Mouse (Mus musculus) kidney, postnatal 4 days (tissue): ENCODE measurements around the gene Plk2.
A peak's percentile ranks its signal among the peaks of the same experiment; 100 is the strongest.

Experiments
- DNase-seq, 2 experiments: peaks; one replicate each; pipeline ENCODE4 v3.0.0; 2021; ENCODE audit warnings: mixed read lengths in 2 of 2

The Plk2 gene

DNA sequence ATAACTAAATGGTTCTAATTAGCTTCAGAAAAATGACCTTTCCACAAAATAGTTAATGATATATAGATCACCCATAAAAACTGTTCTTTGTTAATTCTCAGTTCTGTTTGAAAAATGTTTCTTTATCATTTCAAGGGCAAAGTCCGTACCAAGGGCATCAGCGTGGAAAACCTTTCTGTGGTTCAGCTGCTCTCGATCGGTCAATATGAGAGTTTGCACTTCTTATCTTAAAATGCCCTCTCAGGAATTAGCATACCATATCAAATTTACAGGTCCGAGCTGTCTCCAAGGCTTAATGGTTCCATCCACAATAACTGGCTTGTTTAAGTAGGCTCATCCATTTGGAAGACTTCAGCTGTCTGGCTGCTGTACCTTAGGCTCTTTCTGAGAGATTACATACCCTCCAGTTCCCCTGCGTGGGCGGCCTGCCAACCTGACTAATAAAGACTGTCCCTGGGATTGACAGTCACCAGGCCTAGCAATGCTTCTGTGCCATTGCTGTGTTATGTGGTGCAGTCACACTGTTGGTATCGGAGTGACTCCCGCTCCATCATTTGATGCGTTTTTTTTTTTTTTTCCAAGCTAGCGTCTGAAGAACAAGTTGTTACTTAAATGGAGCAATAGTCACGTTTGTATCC lies 17.8 kb downstream of the Plk2 start:
- peak in 1 of 2 experiments; percentile 8 for DNase-seq

DNA sequence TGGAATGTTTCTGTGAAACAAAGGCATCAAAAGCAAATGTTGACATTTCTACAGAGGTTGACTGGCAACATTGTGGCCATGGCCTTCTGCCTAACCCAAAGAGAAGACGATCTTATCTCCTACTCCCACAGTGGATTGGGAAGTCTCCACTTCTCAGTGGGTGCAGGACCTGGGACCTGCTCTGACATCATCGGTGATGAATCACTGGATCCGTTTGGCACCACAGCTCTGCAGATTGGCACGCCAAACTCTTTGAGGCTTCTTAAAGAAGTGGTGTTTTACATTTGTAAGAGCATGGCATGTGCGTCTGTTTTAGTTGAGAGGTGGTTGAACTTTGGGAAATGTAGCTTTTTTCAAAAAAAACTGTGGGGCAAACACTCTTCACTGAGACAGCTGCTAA lies 23.8 kb downstream of the Plk2 start:
- DNase-seq = no peak

DNA sequence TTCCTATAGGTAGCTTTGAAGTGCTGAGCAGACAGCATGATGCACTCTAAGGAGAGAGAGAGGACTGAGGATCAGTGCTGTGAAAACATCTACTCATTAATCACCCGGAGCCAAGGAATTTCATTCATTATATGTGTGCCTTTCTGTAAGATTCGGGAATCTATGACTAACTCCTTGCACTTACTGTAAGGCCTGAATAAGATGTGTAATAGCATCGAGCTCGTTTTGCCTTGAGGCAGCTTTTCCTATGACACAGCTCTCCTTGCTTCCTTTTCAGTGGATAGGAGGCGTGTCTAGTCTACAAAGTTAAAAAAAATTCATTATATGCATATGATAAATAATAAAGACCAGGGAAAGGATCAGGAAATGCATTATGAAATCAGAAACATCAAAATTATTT lies 24.8 kb downstream of the Plk2 start:
- no peak for DNase-seq

GRCm38 (mm10) chr13:110422434-110422833 lies 27.6 kb downstream of the Plk2 start:
- no peak for DNase-seq

- no peak for DNase-seq
These were observed 30.8 kb downstream of the Plk2 start for GRCm38 (mm10) chr13:110425512-110426222.

DNA sequence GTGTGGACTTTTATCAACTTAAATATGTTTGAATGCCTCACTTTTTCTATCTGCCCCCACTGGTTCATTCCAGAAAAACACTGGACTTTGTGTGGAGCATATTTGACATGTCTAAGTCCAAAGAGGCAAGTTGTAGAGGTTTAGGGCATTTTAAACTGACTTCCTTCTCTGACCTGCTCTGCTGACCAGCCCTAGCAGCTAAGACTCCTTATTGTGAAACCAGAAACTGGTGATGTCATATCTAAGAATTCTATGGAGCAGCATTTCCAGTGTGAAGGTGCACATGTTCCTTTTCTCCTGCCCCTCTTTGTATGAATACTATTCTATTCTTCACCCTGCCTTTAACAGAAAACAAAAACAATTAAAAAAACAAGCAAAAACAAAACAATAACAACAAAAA lies 36.5 kb downstream of the Plk2 start:
- DNase-seq = no peak

GRCm38 (mm10) chr13:110432062-110432566 lies 37.3 kb downstream of the Plk2 start:
- DNase-seq = no peak

DNA sequence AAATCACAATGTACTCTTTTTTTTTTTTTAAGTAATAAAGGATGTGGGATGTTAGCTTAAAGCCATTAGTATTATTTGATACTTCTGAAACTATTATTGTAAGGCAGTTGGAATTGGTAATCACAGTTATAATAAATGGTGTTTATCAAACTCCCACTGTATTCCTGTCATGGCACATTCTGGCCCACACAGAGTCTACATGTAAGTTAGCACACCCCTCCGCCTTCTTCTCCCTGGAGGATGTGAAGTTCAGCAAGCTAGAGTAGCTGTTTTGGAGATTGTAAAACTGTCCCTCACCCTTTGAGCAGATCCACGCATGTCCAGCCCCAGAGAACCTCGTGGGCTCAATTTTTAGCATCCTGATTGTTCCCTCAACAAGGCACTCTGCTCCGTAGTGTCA lies 37.8 kb downstream of the Plk2 start:
- DNase-seq = peak in 1 of 2 experiments; percentile 9

DNA sequence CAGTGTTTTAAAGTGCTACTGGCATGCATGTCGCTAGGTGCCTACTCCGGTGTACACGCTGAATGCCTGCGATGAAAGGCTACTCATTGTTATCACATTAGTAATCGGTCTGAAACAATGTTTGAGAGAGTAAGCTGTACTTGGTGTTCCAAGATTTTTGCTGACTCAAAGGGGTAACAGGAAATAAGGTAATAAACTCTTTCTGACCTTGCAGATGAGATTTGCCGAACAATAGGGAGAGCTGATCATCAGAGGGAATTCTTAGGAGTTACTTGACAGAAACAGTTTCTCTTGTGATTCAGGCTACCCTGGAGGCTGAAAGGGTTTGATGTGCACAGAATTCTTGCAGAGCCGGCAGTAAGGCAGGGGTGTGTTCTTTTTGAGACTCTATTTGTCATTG lies 41.8 kb downstream of the Plk2 start:
- no peak for DNase-seq

GRCm38 (mm10) chr13:110438624-110439023 lies 43.8 kb downstream of the Plk2 start:
- no peak for DNase-seq

DNA sequence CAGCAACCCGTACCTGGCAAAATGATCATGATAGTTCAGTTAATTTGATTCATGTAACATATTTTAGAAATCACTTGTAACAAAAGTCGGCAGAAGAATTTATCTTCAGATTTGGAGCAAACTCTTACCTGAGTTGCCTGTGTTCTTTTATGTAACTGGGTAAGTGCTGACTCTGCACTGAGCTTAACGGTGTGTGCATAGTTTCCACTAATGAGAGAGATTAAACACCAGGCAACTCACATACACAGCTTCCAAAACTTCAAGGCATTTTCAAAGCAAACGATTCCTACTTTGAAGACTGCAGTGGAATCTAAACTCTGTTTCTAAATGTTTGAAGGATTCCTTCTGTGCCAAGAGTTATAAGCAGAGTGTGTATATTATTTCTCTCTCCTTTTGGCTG lies 49.5 kb downstream of the Plk2 start:
- DNase-seq = no peak

DNA sequence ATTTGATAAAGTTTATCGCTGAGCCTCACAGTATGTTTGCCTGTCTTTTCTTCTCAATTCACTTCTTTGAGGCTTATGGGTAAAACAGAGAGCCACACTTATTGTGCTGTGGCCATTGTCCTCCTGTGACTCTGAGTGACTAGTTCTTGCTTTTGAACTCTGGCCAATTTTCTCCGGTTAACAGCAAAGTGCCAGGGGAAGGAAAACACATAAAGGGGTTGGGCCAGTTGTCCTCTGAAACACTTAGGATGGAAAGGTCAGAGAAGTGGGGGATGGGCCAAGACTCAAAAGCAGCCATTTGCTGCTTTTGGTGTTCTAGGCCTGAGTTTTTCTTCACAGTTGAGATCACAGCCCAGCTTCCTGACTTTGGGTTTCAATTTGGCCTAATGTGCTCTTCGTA lies 50.0 kb downstream of the Plk2 start:
- DNase-seq = peak in 1 of 2 experiments; percentile 17

GRCm38 (mm10) chr13:110446434-110446833 lies 51.6 kb downstream of the Plk2 start:
- DNase-seq = no peak

DNA sequence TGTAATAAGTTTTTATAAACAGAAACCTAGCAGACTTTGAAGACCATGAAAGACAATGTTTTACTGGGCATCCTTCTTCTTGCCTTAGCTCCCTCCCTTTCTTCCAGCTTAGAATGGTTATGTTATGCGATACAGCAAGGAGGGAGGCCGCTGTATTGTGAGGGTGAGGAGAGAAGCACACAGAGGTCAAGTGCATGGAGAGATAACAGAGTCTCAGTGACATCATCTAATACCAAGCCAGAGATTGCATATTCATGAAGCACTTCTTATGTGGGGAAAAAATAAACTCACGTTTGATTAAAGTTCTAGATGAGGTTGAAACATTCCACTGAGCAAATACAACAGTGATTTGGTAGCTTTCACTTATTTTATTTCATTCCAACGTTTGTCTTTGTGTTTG lies 55.2 kb downstream of the Plk2 start:
- no peak for DNase-seq
